Comparison of ENCODE assay signal across 22 mouse cellular contexts in genomic region chr5:82059108-82059838, GRCm38 (mm10).
A peak's percentile ranks its signal among the peaks of the same experiment; 100 is the strongest.
DNase-seq lines count a peak whose midpoint lies in the region; ATAC-seq and TF ChIP-seq lines count a peak whose summit lies in the region.
"Had no signal": no experiment of that assay in that cellular context is flagged by ENCODE, and none has a peak within 500 bp of the region (broad histone marks: within the 10 kb centered on the region; RNA-seq: fewer than 3 reads in every experiment).

No protein-coding gene starts in this region.

- DNase-seq in embryonic facial prominence, embryonic 14.5 days (ENCODE audit: low spot score): peak; percentile 74
- no peak for DNase-seq in embryonic facial prominence, embryonic 10.5 days (ENCODE audit: low spot score)
- DNase-seq in limb, embryonic 10.5 days (ENCODE audit: low spot score): no peak
- DNase-seq in midbrain, embryonic 11.5 days (ENCODE audit: low spot score, missing footprints): peak; percentile 26
- peak; percentile 83 for DNase-seq in limb, embryonic 14.5 days (ENCODE audit: low spot score)
- DNase-seq in spleen, adult 12 weeks (ENCODE audit: low spot score): no peak
- DNase-seq: adrenal gland, adult 2 months; adrenal gland, adult 8-10 months; adrenal gland, postnatal 10 days; adrenal gland, postnatal 14 days; adrenal gland, postnatal 25 days; adrenal gland, postnatal 36 days; B cell, adult 2 months; cerebellum, adult 11 months; cerebellum, adult 11-12 months had no signal

- peaks cover 12% of the 10 kb centered on the region for H3K9me3 ChIP-seq in embryonic facial prominence, embryonic 14.5 days (ENCODE audit: control insufficient read depth, low read length)
- H3K9me3 ChIP-seq in embryonic facial prominence, embryonic 10.5 days: 0 out of 2 replicates have a peak, but pooled peaks cover 6% of the 10 kb centered on the region
- peaks cover 13% of the 10 kb centered on the region; the same call in 1 of the 2 replicates for H3K9me3 ChIP-seq in limb, embryonic 13.5 days
- no peaks in the 10 kb centered on the region for H3K9me3 ChIP-seq in limb, embryonic 10.5 days (replicated peaks)
- peaks cover 2% of the 10 kb centered on the region; the same call in 1 of the 2 replicates for H3K9me3 ChIP-seq in midbrain, embryonic 11.5 days (ENCODE audit: control insufficient read depth, low read length)
- no peaks in the 10 kb centered on the region for H3K9me3 ChIP-seq in midbrain, embryonic 15.5 days
- peaks cover 5% of the 10 kb centered on the region for H3K9me3 ChIP-seq in limb, embryonic 14.5 days (ENCODE audit: control insufficient read depth, low read length)
- H3K9me3 ChIP-seq: G1E had no signal

- no peaks in the 10 kb centered on the region for H3K27me3 ChIP-seq in embryonic facial prominence, embryonic 14.5 days (replicated peaks; ENCODE audit: control insufficient read depth, insufficient read depth, low read length)
- no peaks in the 10 kb centered on the region for H3K27me3 ChIP-seq in embryonic facial prominence, embryonic 10.5 days (replicated peaks; ENCODE audit: low read depth, poor library complexity, severe bottlenecking)
- no peaks in the 10 kb centered on the region for H3K27me3 ChIP-seq in limb, embryonic 13.5 days
- no peaks in the 10 kb centered on the region for H3K27me3 ChIP-seq in limb, embryonic 10.5 days (ENCODE audit: low read depth, poor library complexity, severe bottlenecking)
- no peaks in the 10 kb centered on the region for H3K27me3 ChIP-seq in midbrain, embryonic 11.5 days (ENCODE audit: control insufficient read depth, insufficient read depth, low read length)
- no peaks in the 10 kb centered on the region for H3K27me3 ChIP-seq in midbrain, embryonic 15.5 days (replicated peaks)
- no peaks in the 10 kb centered on the region for H3K27me3 ChIP-seq in limb, embryonic 14.5 days (ENCODE audit: control insufficient read depth, insufficient read depth, low read length)
- H3K27me3 ChIP-seq: CH12.LX, Patski had no signal

- TF ChIP-seq POLR2A in limb, embryonic 14.5 days (IDR thresholded peaks at IDR 0.05; ENCODE audit: borderline replicate concordance, extremely low read depth, insufficient read depth, insufficient read length): no peak

- no peak overlapping the region for H3K4me3 ChIP-seq in embryonic facial prominence, embryonic 14.5 days (ENCODE audit: low read depth, low read length)
- H3K4me3 ChIP-seq in embryonic facial prominence, embryonic 10.5 days: no peak overlapping the region
- no peak overlapping the region for H3K4me3 ChIP-seq in limb, embryonic 13.5 days
- H3K4me3 ChIP-seq in limb, embryonic 10.5 days: no peak overlapping the region
- H3K4me3 ChIP-seq in midbrain, embryonic 11.5 days (ENCODE audit: low read depth, low read length): no peak overlapping the region
- no peak overlapping the region for H3K4me3 ChIP-seq in midbrain, embryonic 15.5 days
- H3K4me3 ChIP-seq in limb, embryonic 14.5 days (replicated peaks; ENCODE audit: low read length): no peak overlapping the region

- no peak for ATAC-seq in embryonic facial prominence, embryonic 14.5 days (ENCODE audit: low read depth)
- peak; percentile 85 for ATAC-seq in limb, embryonic 13.5 days (ENCODE audit: low FRiP score, low read depth)
- ATAC-seq in midbrain, embryonic 11.5 days (ENCODE audit: low FRiP score): no peak
- ATAC-seq in midbrain, embryonic 15.5 days (replicated peaks): no peak
- peak; percentile 85 for ATAC-seq in limb, embryonic 14.5 days (ENCODE audit: low FRiP score, low read depth)
- ATAC-seq: activated CD4-positive, CD25-positive, alpha-beta regulatory T cell, adult 4 months; CD4-positive, CD25-positive, alpha-beta regulatory T cell, adult 4 months; Patski had no signal

- H3K9ac ChIP-seq in embryonic facial prominence, embryonic 14.5 days (ENCODE audit: low read depth, low read length): no peak overlapping the region
- H3K9ac ChIP-seq in limb, embryonic 13.5 days: no peak overlapping the region
- H3K9ac ChIP-seq in midbrain, embryonic 11.5 days (ENCODE audit: low read length): no peak overlapping the region
- H3K9ac ChIP-seq in midbrain, embryonic 15.5 days: no peak overlapping the region
- H3K9ac ChIP-seq in limb, embryonic 14.5 days (ENCODE audit: low read depth, low read length, severe bottlenecking): no peak overlapping the region

- WGBS in embryonic facial prominence, embryonic 14.5 days: 71% methylated on average over 2 of the region's 2 CpGs
- WGBS in embryonic facial prominence, embryonic 10.5 days: 93% methylated on average over 2 of the region's 2 CpGs
- 61% methylated on average over 2 of the region's 2 CpGs for WGBS in limb, embryonic 13.5 days
- WGBS in limb, embryonic 10.5 days: 90% methylated on average over 2 of the region's 2 CpGs
- 95% methylated on average over 2 of the region's 2 CpGs for WGBS in midbrain, embryonic 11.5 days
- 98% methylated on average over 2 of the region's 2 CpGs for WGBS in midbrain, embryonic 15.5 days
- WGBS in limb, embryonic 14.5 days: 40% methylated on average over 2 of the region's 2 CpGs

- no peaks in the 10 kb centered on the region for H3K36me3 ChIP-seq in embryonic facial prominence, embryonic 14.5 days (ENCODE audit: control insufficient read depth, insufficient read depth, low read length)
- no peaks in the 10 kb centered on the region for H3K36me3 ChIP-seq in embryonic facial prominence, embryonic 10.5 days (replicated peaks)
- no peaks in the 10 kb centered on the region for H3K36me3 ChIP-seq in limb, embryonic 13.5 days
- H3K36me3 ChIP-seq in limb, embryonic 10.5 days: no peaks in the 10 kb centered on the region
- H3K36me3 ChIP-seq in midbrain, embryonic 11.5 days (ENCODE audit: control insufficient read depth, insufficient read depth, low read length): no peaks in the 10 kb centered on the region
- H3K36me3 ChIP-seq in midbrain, embryonic 15.5 days (replicated peaks): no peaks in the 10 kb centered on the region
- H3K36me3 ChIP-seq in limb, embryonic 14.5 days (ENCODE audit: control insufficient read depth, insufficient read depth, low read length): no peaks in the 10 kb centered on the region
- H3K36me3 ChIP-seq: G1E had no signal

- no peak overlapping the region for H3K4me2 ChIP-seq in embryonic facial prominence, embryonic 14.5 days (ENCODE audit: low read depth, low read length)
- H3K4me2 ChIP-seq in limb, embryonic 13.5 days (replicated peaks): no peak overlapping the region
- no peak overlapping the region for H3K4me2 ChIP-seq in midbrain, embryonic 11.5 days
- no peak overlapping the region for H3K4me2 ChIP-seq in midbrain, embryonic 15.5 days
- no peak overlapping the region for H3K4me2 ChIP-seq in limb, embryonic 14.5 days (replicated peaks; ENCODE audit: low read depth, low read length, severe bottlenecking)

- H3K27ac ChIP-seq in embryonic facial prominence, embryonic 14.5 days (replicated peaks; ENCODE audit: low read depth, low read length): no peak overlapping the region
- no peak overlapping the region for H3K27ac ChIP-seq in embryonic facial prominence, embryonic 10.5 days (replicated peaks)
- no peak overlapping the region for H3K27ac ChIP-seq in limb, embryonic 13.5 days
- no peak overlapping the region for H3K27ac ChIP-seq in limb, embryonic 10.5 days
- no peak overlapping the region for H3K27ac ChIP-seq in midbrain, embryonic 11.5 days (ENCODE audit: low read depth, low read length)
- H3K27ac ChIP-seq in midbrain, embryonic 15.5 days: no peak overlapping the region
- H3K27ac ChIP-seq in limb, embryonic 14.5 days (replicated peaks; ENCODE audit: low read depth, low read length): no peak overlapping the region

- no peaks in the 10 kb centered on the region for H3K4me1 ChIP-seq in embryonic facial prominence, embryonic 14.5 days (ENCODE audit: control insufficient read depth, insufficient read depth, low read length)
- H3K4me1 ChIP-seq in embryonic facial prominence, embryonic 10.5 days: no peaks in the 10 kb centered on the region
- peaks cover 4% of the 10 kb centered on the region; the same call in 1 of the 2 replicates for H3K4me1 ChIP-seq in limb, embryonic 13.5 days
- no peaks in the 10 kb centered on the region for H3K4me1 ChIP-seq in limb, embryonic 10.5 days
- no peaks in the 10 kb centered on the region for H3K4me1 ChIP-seq in midbrain, embryonic 11.5 days (ENCODE audit: control insufficient read depth, insufficient read depth, low read length)
- H3K4me1 ChIP-seq in midbrain, embryonic 15.5 days: no peaks in the 10 kb centered on the region
- H3K4me1 ChIP-seq in limb, embryonic 14.5 days (ENCODE audit: control insufficient read depth, insufficient read depth, low read length): no peaks in the 10 kb centered on the region; the same call in 1 of the 2 replicates

Comparison
In these comparisons a context has a peak if more than half of its experiments do, and no peak if none do; other contexts are left out.
1. DNase-seq: peak in embryonic facial prominence, embryonic 14.5 days (single experiment), midbrain, embryonic 11.5 days (single experiment) and limb, embryonic 14.5 days (single experiment); none in embryonic facial prominence, embryonic 10.5 days (single experiment), limb, embryonic 10.5 days (single experiment) and spleen, adult 12 weeks (single experiment).
2. ATAC-seq: peak in limb, embryonic 13.5 days (single experiment) and limb, embryonic 14.5 days (single experiment); none in embryonic facial prominence, embryonic 14.5 days (single experiment), midbrain, embryonic 11.5 days (single experiment) and midbrain, embryonic 15.5 days (single experiment).